Mouse (Mus musculus): ENCODE results near the gene Ip6k2. TPM values are rescaled to one million over a fixed set of nuclear protein-coding genes. Genes with fewer than 3 reads are reported as not detected.

The Ip6k2 gene
- polyA plus RNA-seq (2012; fragmentation: generic; extraction: Trizol) = 10 to 100 TPM; 11.8 to 81.0 TPM

DNA sequence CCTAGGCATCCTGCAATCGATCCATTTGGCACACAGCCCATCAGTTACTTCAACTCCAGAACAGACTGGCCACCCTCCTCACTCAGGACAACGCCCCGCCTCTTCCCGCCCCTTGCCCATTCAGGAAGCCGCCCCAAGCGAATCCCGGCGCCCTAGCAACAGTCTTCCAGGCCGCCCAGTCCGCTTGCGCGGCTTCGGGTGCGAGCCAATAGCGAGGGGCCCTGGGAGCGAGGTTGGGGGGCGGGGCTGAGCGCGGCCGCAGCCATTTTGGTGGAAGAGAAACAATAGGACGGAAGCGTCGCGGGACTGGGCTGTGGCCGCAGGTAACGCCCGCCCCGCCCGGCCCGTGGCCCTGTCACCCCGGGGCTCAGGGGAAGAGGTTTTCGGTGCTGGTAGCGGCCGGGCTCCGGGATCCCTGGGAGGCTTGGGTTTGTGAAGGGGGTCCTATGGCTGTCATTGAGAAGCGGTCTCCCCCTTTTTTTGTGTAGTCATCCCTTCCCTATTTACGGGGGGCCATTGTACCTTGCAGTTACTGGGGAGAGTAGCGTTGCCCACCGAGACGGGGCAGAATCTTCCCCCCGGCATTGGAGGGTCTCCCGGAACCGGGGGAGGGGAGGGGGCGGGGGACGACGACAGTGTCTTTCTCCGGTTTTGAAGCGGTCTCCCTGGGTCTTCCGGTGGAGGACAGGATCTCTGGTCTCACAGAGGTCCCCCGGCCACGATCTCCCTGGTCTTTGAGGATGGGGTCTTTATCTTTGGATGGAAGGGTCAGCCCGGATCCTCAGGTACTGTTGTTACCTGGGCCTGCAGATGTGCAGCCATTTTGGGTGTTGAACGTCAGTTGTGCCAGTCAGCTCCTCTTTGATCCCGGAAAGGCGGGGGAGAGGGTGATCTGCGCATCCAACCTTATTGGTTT lies at the start of gene Ip6k2:
TSS of gene Ip6k2 (plus strand) at position 249 of the 916 bp plus-strand sequence.

DNA sequence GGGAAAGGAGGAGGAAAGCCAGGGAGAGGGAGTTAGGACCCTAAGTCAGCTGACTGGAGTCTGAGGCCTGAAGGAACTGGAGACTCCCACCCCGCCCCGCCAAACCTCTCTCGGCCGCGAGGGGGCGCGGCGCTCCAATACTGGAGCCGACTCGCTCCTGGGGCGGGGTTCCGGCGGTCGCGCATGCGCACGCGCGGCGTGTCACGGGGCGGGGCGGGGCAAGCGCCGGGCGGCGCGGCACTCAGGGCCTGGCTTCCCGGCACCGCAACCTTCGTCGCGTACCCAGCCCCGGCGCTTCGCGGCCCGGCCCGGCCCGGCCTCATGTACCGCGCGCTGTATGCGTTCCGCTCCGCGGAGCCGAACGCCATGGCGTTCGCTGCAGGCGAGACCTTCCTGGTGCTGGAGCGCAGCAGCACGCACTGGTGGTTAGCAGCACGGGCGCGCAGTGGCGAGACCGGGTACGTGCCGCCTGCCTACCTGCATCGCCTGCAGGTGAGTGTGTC lies 24.6 kb downstream of the Ip6k2 start, which contains the start of gene Nckipsd:
TSS of gene Nckipsd (plus strand) at position 206 of the 503 bp plus-strand sequence.

DNA sequence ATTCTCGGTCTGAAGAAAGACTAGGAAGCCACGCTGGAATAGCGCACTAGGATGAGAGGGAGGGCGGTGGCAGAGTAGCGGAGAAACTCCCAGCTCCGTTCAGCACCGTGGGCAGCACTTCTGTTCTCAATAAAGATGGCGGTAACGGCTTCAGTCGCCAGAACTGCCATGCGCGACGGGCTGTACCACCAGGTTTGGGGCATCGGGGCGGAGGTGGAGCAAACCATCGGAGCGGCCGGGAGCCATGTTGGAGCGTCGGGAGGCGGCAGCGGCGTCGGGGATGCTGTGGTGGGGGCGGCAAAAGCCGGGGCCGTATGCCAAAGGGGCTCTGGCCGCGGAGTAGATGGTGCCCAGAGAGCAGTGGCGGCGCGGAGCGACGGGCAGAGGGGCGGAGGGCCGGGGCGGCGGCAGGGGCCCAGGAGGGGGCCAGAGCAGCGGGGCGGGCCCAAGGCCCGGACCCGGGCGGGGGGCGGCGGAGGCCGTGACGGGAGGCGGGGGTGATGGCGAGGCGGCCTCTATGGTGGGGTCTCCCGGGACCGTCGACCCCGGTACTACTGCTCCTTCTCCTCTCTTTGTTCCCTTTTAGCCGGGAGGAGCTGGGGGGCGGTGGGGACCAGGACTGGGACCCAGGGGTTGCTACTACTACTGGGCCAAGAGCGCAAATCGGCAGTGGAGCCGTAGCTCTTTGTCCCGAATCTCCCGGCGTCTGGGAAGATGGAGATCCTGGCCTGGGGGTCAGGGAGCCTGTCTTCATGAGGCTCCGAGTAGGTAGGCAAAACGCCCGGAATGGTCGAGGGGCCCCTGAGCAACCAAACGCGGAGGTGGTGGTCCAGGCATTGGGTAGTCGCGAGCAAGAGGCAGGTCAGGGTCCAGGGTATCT lies 42.5 kb downstream of the Ip6k2 start, which contains the start of gene Celsr3:
TSS of gene Celsr3 (plus strand) at position 501 of the 880 bp plus-strand sequence.

DNA sequence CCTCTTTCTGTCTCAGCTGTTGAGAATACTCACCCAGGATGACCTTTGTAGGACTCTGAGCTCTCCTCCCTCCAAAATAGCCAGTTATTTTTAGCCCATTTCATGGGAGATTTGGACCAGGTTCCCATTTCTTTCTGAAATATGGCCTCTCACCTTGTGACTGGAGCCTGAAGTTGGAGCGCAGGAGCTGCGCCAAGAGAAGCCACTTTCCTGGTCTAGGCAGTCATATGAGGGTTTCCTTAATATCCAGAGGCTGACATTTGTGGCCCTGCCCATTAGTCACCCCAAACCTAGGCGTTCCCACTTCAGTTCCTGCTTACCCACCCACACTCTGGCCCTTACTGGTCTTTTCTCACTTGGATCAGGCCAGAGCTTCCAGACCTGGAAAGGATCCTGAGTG lies 69.4 kb downstream of the Ip6k2 start, which contains the start of gene Slc26a6:
TSS of gene Slc26a6 (plus strand) at position 308 of the 400 bp plus-strand sequence.

Other genes starting within 250 kb of the Ip6k2 start
- gene Impdh2, start 223.5 kb upstream of the Ip6k2 start, polyA plus RNA-seq (2012; fragmentation: generic; extraction: Trizol) = 100 to 1,000 TPM; 210 to 374 TPM
- gene Ndufaf3, start 216.4 kb upstream of the Ip6k2 start, polyA plus RNA-seq (2012; fragmentation: generic; extraction: Trizol) = 10 to 100 TPM; 11.3 to 25.8 TPM
- gene Dalrd3, start 213.9 kb upstream of the Ip6k2 start, polyA plus RNA-seq (2012; fragmentation: generic; extraction: Trizol) = 100 to 1,000 TPM; 174 to 202 TPM
- 100 to 1,000 TPM in 1 of 2 experiments, 10 to 100 TPM in 1; 32.7 to 139 TPM for gene Wdr6, start 205.1 kb upstream of the Ip6k2 start, polyA plus RNA-seq (2012; fragmentation: generic; extraction: Trizol)
- 1 to 10 TPM in 1 of 2 experiments, under 1 TPM in 1; 0.50 to 3.4 TPM for gene P4htm, start 186.1 kb upstream of the Ip6k2 start, polyA plus RNA-seq (2012; fragmentation: generic; extraction: Trizol)
- gene Arih2, start 134.4 kb upstream of the Ip6k2 start, polyA plus RNA-seq (2012; fragmentation: generic; extraction: Trizol) = 10 to 100 TPM in 1 of 2 experiments, 1 to 10 TPM in 1; 7.1 to 18.8 TPM
- gene Slc25a20, start 121.7 kb upstream of the Ip6k2 start, polyA plus RNA-seq (2012; fragmentation: generic; extraction: Trizol) = 10 to 100 TPM in 1 of 2 experiments, 1 to 10 TPM in 1; 5.9 to 25.6 TPM
- gene Prkar2a, start 94.5 kb upstream of the Ip6k2 start, polyA plus RNA-seq (2012; fragmentation: generic; extraction: Trizol) = 1 to 10 TPM; 2.9 to 7.0 TPM
- gene Nckipsd, start 24.6 kb downstream of the Ip6k2 start, polyA plus RNA-seq (2012; fragmentation: generic; extraction: Trizol) = 1 to 10 TPM; 5.8 to 9.2 TPM
- gene Celsr3, start 42.5 kb downstream of the Ip6k2 start, polyA plus RNA-seq (2012; fragmentation: generic; extraction: Trizol) = under 1 TPM; 0.01 to 0.12 TPM
- 10 to 100 TPM in 1 of 2 experiments, 1 to 10 TPM in 1; 5.7 to 14.4 TPM for gene Slc26a6, start 69.5 kb downstream of the Ip6k2 start, polyA plus RNA-seq (2012; fragmentation: generic; extraction: Trizol)
- gene Tmem89, start 130.8 kb downstream of the Ip6k2 start, polyA plus RNA-seq (2012; fragmentation: generic; extraction: Trizol) = under 1 TPM in 1 of 2 experiments, not detected in 1; 0.11 TPM
- 100 to 1,000 TPM; 254 to 482 TPM for gene Uqcrc1, start 152.8 kb downstream of the Ip6k2 start, polyA plus RNA-seq (2012; fragmentation: generic; extraction: Trizol)
- gene Col7a1, start 169.8 kb downstream of the Ip6k2 start, polyA plus RNA-seq (2012; fragmentation: generic; extraction: Trizol) = 10 to 100 TPM in 1 of 2 experiments, 1 to 10 TPM in 1; 5.2 to 12.1 TPM
- under 1 TPM; 0.21 to 0.77 TPM for gene Ucn2, start 202.2 kb downstream of the Ip6k2 start, polyA plus RNA-seq (2012; fragmentation: generic; extraction: Trizol)
- gene Pfkfb4, start 208.0 kb downstream of the Ip6k2 start, polyA plus RNA-seq (2012; fragmentation: generic; extraction: Trizol) = 1 to 10 TPM; 3.8 to 7.6 TPM

Data from C3H10T1/2 (cell line).